Mouse (Mus musculus) limb, embryonic 12.5 days (tissue): ENCODE data around the gene 1110012L19Rik. TPM values are rescaled to one million over a fixed set of nuclear protein-coding genes. Genes with fewer than 3 reads are reported as not detected.
"Not testable (repeated sequence)": the region's sequence is repeated elsewhere in the genome, so short reads cannot be mapped to it uniquely, and the experiment has no call there.

Source experiments
- ATAC-seq: fragments of 200-750 bp; cut with Nextera tagmentation; 2 replicates; pipeline ENCODE4 v1.8.0; 2017; ENCODE audit warnings: low read depth, moderate TSS enrichment; ENCODE audit not compliant: insufficient number of reproducible peaks, insufficient read depth, low FRiP score, low TSS enrichment
- H3K27ac ChIP-seq: fragments of 300-500 bp; sonication (generic); 2 replicates; pipeline ENCODE4 v1.5.1; 2016; ENCODE audit warnings: mild to moderate bottlenecking, moderate library complexity
- H3K27me3 ChIP-seq: fragments of 300-500 bp; sonication (generic); 2 replicates; pipeline ENCODE4 v1.6.1; 2016; ENCODE audit warnings: mild to moderate bottlenecking, moderate library complexity
- H3K36me3 ChIP-seq: fragments of 300-500 bp; sonication (generic); 2 replicates; pipeline ENCODE4 v1.6.1; 2016; ENCODE audit warnings: mild to moderate bottlenecking, moderate library complexity
- H3K4me1 ChIP-seq: fragments of 300-500 bp; sonication (generic); replicated peaks from 2 replicates; pipeline ENCODE4 v1.6.1; 2016
- H3K4me2 ChIP-seq: fragments of 300-500 bp; sonication (generic); 2 replicates; pipeline ENCODE4 v1.6.1; 2016; ENCODE audit warnings: mild to moderate bottlenecking, moderate library complexity
- H3K4me3 ChIP-seq: fragments of 300-500 bp; sonication (generic); replicated peaks from 2 replicates; pipeline ENCODE4 v1.5.1; 2016; ENCODE audit warnings: mild to moderate bottlenecking
- H3K9ac ChIP-seq: fragments of 300-500 bp; sonication (generic); replicated peaks from 2 replicates; pipeline ENCODE4 v1.6.1; 2016; ENCODE audit warnings: mild to moderate bottlenecking, moderate library complexity
- H3K9me3 ChIP-seq: fragments of 300-500 bp; sonication (generic); 2 replicates; pipeline ENCODE4 v1.6.1; 2016; ENCODE audit warnings: mild to moderate bottlenecking, moderate library complexity
- WGBS: fragments of 180-500 bp; shearing (Covaris S2); methylation state at CpG from one replicate; pipeline ENCODE4 v1.1.7; 2016; 5-methylcytosine and 5-hydroxymethylcytosine counted together
- polyA plus RNA-seq: library from polyadenylated mRNA; unstranded; fragments of >200 nt; fragmentation: Nextera tagmentation; extraction: Ambion mirVana; gene quantifications from 2 replicates; pipeline ENCODE4 v1.2.1, GENCODE M21; 2016

1110012L19Rik gene
- polyA plus RNA-seq, 1 experiment from 2014 or later: 25.5 TPM

GRCm38 (mm10) chrX:70425473-70425872, 39.8 kb downstream of the 1110012L19Rik start:
- not testable (repeated sequence) for H3K27ac ChIP-seq, H3K9ac ChIP-seq, H3K27me3 ChIP-seq, H3K4me2 ChIP-seq, H3K36me3 ChIP-seq, H3K9me3 ChIP-seq, H3K4me1 ChIP-seq, H3K4me3 ChIP-seq, ATAC-seq
- WGBS: 81% methylated on average over 3 of the region's 3 CpGs

Other genes with a start within 250 kb of the 1110012L19Rik start
- 2.8 and 3.0 TPM in 2 replicates for gene Ids, start 20.8 kb upstream of the 1110012L19Rik start, polyA plus RNA-seq
- gene Tmem185a, start 91.3 kb downstream of the 1110012L19Rik start, polyA plus RNA-seq: 39.8 and 40.3 TPM in 2 replicates